Mouse (Mus musculus) CD8-positive naive resting alpha-beta T cell, adult 2 months (primary cell): ENCODE results near the gene Alcam.
A peak's percentile ranks its signal among the peaks of the same experiment; 100 is the strongest.

ENCODE experiments used
- DNase-seq, 2 experiments: peaks; one replicate each; pipeline ENCODE4 v3.0.0; 2022; ENCODE audit warnings: low read depth in 2 of 2, low spot score in 2 of 2

The Alcam gene

DNA sequence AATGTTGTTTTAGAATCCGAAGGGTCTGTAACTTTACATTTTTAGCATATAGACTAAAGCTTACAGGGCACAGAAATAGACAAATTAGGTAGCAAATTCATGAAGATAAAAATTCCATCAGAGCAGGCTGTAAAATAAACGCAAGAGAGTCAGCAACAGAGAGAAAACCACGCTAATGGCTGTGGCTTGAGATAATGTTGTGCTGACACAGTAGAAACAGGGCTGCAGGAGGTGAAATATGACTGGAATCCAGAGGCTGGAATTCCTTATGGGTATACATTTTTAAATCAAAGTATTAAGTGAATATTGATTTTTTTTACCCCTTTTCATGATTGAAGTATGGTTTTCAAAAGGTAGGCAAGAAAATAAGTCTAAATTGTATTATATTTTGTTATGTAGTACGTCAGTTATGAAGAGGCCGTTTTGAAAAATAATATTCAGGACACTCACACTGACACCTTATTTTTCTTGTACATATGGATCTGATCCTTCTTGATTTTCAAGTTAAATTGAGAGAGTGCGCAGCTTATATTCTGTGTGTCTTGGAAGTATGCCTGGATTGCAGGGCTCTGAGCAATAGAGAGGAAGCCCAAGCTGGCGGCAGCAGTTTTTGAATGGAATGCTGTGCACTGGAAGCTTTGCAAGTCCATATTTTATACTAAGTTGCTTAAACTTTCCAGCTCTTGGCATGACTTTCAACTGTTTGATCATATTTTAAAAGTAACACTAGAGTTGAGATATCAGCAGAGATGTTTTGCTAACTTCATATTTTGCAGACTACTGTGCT, 74.9 kb downstream of the Alcam start:
- no peak for DNase-seq

DNA sequence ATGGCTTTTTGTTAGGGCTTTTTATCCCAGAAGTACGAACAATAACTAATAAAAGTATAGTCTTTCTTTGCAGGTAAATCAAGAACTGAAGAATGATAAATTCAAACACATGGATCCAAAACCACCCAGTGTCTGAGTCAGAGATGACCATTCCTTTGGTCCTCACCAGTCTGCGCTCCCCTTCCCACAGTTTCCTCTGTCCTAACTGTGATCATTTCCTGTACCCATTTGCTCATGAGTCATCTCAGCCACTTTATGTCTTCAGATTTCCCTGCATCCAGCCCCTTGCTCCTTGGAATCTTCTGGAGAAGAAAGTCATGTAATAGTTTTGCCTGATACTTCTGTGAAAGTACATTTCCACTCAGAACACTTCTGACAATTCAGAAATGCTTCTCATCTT, 77.0 kb downstream of the Alcam start:
- DNase-seq: no peak

DNA sequence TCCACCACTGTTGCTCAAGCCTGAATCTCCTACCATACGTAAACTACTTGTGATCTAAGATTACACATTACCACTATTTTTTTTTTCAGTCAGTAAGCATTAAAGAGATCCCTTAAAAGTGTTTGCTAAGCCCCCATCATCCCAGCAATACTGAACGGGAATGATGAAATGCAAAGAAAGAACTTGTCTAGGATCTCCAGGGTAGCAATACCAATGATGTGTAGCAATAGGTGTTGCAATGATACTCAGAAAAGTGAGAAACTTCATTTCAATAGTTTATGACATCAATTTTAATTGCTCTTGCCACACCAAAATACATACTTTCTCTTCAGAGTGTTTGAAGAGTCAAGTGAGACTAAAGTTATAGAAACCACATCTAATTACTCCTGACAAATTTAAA, 81.9 kb downstream of the Alcam start:
- no peak for DNase-seq

DNA sequence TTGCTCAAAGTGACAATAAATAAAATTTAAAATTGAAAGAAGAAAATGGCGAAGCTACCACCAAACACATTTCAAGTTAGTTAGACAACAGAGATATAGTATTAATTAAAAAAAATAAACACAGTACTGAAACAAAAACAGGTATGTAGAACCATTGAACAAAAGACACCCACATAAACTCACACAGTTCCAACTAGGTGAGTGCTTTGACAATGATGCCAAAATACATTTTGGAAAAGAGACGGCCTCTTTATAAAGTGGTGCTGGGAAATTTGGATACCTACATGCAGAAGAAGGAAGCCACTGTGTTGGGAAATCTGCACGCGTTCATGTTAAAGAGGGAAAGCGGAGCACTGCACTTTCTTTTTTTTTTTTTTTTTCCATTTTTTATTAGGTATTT, 85.4 kb downstream of the Alcam start:
- no peak for DNase-seq

DNA sequence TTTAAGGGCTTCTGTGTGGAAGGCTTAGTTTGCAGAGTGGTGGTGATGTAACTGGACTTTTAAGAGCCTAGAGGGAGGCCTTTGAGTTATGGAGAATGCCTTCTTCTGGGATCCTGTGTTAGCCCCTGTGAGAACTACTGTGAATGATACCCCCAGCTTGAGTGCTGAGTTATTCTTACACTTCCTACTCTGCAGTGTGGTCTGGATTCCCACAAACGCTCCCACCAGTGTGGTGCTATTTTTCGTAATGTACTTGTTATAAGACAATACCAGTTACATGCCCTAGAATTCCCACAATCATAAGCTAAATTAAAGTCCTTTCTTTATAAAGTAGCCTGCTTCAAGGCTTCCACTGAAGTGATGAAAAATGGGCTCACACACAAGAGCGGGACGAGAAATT, 87.0 kb downstream of the Alcam start:
- DNase-seq: no peak

DNA sequence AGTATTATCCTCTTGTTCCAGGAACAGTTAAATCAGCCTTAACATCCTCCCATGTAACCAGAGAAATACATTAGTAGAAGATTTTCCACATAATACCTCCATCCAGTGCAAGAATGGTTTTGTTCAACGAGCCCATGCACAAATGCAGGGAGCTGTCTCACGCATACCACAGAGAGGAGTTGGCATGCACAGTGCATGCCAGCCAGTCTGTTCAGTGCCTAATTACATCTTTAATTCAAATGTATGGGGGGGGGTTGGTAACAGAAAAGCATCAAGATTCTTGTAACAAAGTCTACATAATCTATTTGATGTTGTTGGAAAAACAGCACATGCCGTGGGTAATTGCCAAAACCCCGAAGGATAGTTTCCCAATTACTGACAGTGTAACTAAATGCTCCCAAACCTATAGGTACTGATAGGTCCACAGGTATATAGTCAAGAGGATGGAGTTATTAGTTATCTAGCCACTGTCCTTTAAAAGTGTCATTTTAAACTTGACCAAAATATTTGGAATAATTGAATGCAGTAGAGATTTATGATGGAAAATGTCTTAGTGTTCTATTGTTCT, 89.8 kb downstream of the Alcam start:
- DNase-seq: no peak

DNA sequence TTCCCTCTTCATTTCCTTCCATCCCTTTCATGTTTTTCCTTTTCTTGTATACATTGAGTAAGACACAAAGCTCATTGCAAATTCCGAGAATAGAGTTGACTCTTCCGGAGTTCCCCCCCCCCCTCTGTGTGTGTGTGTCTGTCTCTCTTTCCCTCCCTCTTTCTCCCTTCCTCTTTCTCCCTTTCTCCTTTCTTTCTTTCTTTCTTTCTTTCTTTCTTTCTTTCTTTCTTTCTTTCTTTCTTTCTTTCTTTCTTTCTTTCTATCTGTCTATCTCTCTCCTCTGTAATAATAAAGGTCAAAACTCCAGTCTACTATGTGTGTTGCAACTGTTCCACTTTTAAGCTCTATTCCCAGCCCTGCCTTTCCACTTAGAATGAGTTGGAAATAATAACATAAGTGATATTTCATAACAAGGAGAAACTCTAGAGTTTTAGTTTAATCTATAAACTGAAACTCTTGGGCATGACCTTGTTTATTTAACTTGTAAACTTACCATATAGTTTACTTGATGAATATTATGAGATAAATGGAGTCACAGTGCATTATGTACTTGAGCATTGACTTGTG, 110.3 kb downstream of the Alcam start:
- no peak for DNase-seq

DNA sequence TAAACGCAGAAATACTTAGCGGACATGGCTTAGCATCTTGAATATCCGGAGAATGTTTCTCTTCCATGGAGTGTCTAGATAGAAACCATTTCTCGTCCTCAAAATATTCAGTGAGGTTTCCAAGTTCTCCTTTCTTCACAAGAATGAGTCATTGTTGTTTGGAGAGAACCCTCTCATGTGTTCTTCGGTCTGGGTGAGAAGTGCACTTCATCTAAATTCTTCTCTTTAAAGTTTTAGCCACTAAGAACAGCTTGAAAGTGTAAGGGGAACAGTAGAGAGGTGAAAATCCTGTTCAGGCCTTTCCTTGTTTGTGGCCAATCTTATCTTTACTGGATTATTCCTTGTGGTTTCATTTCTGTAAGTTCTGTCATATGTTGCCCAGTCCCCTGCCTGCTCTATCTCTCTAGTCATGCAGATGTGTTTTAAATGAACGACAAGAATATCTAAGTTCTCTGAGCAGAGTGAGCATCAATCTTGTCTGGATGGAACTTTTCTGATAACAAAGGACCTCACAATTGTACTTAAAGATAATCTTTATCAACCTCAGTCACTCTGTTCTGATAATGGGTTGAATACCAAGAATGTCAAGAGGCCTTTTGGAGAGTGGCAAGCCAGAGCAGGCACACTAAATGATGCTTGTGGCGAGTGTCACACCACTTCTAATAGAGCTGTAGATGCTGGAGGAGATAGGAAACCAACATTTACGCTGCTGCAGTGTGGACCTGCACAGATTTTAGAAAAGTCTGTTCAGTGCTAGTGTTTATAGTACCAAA, 111.0 kb downstream of the Alcam start:
- DNase-seq: no peak

DNA sequence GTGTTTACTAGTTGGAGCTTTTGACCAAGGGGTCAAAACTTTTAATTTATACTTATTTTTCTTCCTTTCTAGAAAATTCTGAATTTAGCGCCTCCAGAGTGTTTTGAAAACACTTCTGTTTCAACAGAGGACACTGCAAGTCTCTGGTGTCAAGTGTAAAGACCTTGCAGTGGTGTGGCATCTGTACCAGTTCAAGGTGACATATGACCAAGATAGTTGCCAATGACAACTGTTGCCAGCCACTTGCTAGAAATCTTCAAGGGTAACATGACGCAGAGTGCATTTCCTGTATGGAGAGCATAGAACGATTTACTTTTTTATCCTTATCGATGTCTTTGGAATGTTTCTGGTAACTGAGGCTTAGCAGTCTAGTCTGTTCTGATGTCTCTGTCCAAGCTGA, 119.8 kb downstream of the Alcam start:
- no peak for DNase-seq

DNA sequence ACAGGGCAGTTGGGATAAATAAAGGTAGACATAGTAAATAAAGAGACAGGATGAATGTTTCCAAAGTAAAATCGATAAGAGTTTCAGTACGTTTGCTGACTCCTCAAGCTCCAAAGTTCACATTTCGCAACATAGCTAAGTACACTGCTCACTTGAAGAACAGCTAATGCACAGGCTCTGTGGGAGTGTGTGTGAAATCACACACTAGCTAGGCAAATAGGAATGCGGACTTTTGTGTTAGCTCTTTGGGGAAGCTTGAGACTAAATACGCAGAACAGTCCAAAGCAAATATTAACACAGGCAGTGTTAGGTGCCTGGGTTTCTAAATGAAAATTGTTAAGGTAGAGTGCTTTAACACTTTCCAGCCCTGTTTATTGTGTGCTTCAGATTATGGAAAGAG, 120.2 kb downstream of the Alcam start:
- DNase-seq: no peak

DNA sequence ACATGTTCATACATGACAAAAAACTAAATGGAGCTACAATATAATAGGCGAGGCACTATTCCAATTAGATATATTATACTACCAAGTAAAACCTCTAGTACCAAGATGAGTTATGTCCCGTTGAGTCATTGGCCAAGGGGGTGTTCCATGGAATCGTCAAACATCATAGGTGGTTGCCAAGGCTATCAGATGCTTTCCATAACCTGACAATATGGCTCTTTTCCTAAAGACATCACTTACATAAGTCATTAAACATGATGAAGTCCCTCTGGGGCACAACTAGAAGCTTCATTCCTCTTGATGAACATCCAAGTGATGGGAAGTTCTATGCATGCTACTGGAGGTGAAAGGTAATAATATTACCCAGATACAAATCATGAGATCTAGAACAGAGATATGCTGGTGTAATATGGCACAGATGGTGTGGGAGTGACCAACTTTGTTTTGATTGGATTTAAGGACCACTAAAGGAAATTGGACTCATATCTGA, 122.5 kb downstream of the Alcam start:
- no peak for DNase-seq

DNA sequence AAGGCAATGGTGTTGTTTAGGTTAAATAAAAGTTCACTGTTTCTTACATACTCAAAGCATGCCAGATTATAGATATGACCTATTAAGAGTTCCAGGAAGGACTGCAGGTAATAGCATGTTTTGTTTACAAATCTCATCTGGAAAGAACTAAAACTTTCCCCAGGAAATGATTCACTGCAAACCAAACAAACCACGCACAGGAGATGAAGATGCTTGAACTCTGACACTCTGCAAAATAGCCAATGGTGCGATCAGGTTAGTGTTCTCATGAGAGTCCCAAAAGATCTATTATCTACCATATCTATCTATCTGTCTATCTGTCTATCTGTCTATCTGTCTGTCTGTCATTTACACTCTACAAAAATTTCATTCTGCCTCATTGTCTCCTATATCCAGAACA, 124.5 kb downstream of the Alcam start:
- DNase-seq: no peak

DNA sequence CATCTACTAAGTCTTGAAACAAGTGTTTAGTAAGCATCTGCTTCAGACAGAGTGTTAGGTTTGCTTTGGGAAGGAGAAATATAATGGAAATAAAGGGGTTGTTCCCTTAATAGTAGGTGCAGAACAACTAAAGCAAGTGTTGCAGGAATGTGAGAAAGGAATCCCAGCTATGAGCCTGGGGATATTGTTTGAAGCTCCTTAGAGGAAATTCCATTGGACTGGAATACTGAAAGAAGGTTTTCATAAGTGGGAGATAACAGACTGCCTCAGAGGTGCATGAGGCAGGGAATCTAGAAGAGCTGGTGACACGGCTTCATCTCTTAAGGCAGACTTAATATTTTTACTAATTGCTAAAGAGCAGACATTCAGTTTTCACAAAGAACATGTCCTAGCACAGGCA, 134.6 kb downstream of the Alcam start:
- DNase-seq: no peak

DNA sequence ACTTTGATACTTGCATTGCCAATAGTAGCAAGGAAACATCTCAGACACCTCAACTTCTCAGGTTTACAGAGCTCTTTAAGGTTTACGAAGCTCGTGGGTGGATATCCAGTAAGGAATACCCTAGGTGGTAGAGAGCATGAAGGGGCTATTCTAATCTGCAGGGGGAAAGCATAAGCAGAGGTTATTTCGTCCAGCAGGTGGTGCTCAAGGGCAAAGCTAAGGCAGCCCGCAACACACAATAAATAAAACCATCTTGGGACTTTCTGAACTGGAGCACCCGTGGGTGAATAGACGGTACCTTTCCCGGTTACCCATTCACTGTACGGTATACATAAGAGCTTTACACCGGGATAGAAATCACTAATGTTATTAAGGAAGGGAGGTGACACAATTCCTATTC, 142.8 kb downstream of the Alcam start:
- peak in 1 of 2 experiments; percentile 26 for DNase-seq

DNA sequence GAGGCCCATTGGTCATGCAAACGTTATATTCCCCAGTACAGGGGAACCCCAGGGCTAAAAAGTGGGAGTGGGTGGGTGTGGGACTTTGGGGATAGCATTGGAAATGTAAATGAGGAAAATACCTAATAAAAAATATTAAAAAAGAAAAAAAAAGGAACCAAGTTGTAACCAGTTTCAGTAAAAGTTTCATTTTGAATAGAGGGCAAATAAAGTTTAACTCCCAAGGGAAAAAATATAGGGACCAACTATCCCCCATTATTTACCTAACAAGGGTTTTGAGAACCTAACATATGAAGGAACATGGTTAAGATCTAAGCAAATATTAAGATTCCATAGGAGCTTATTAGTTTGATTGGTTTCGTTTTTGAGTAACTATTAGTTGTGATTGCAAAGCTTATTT, 146.9 kb downstream of the Alcam start:
- DNase-seq: no peak

DNA sequence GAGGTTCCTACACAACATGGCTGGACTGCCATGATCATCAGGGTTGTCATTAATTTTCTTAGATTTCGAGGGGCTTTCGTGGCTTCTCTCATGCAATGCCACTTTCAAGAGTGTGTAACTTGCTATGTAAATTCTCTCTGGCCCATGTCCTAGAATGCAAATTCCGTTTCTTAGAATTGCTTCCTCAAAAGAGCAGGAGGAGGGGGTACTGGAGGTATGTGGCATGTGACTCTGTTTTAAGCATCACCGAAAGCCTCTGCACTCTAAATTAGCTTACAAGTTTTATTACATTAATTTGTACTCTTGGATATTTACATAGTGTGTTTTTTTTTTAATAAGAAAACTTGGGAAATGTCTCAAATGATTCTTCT, 150.4 kb downstream of the Alcam start:
- no peak for DNase-seq

DNA sequence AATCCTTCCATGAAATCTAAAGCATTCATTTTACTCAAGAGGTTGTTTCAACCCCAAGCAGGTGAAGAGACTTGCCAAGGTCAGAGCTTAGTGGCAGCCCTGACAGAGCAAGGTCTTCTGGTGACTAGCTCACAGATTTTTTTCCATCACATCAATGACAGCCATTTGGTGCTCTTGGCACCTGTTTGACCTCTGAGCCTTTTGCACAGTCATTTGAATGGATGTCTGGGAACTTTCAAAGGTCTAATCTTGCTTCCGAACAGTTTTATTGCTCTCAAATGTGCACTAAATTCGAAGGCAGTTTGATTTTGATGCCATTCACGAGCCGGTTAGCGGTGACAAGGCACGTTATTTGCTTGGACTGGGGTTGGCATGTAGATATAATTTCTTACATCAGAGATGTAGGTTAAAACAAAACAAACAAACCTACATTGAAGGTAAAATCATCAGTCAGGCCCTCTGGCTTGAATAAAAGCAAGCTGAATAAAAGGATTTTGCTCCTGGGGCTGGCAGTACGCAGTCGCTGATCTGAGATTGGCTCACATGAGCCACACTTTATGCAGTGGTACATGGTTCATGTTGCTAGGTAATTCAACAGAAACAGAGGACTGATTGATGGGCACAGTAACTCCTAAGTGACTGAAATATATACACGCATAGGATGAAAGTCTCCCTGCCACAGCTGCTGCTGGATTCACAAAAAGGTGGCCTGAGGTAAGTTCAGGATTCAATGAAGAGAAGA, 150.9 kb downstream of the Alcam start:
- DNase-seq: no peak

DNA sequence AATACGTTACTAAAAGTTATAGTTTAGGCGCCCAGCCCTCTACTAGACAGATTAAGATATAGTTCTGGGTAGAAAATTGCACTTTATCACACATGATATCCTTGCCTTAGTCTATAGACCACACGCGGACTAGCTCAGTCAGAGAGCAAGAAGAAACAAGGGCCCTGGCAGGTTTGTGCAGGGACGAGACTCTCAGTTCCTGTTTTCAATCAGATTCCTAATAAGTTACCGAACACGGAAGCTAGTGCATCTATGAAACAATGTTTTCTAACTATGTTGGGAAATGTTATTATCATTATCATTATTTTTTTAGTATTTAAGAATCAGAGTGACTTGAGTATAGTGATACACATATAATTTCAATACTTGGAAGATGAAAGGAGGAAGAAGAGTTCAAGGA, 152.1 kb downstream of the Alcam start:
- DNase-seq: no peak

DNA sequence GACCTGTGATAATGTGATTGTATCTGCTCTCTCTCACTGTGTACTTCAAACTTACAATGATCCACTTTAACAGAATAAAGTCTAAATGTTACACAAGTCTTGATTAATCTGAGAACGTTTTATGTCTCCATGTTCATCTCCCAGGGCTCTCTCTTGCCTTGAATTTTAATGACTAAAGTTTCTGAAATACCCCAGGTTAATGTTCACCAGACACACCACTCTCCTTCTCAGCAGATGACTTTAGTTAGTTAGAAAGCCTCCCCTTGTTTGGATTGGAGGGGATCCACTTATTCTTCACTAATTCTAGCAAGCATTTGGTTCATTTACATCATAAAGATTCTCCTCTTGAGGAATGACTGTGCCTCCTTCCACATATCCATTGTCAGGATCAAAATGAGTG, 157.5 kb downstream of the Alcam start:
- DNase-seq: no peak

DNA sequence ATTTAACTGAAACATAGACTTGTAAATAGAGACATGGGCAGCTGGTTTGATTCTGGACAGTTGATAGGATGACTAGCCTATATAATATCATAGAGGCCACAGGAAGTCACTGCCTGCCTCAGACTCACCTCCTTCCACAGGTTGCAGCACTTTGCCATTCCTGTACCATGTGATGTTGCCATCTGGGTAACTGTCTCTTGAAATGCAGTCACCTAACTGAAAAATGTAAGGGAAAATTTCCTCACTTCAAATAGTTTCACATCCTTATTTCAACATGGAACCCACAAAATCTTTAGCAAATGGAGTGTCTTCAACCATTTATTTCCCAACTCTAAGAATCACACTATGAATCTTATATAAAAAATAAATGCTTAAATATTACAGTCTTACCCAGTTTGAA, 158.3 kb downstream of the Alcam start:
- DNase-seq: no peak

DNA sequence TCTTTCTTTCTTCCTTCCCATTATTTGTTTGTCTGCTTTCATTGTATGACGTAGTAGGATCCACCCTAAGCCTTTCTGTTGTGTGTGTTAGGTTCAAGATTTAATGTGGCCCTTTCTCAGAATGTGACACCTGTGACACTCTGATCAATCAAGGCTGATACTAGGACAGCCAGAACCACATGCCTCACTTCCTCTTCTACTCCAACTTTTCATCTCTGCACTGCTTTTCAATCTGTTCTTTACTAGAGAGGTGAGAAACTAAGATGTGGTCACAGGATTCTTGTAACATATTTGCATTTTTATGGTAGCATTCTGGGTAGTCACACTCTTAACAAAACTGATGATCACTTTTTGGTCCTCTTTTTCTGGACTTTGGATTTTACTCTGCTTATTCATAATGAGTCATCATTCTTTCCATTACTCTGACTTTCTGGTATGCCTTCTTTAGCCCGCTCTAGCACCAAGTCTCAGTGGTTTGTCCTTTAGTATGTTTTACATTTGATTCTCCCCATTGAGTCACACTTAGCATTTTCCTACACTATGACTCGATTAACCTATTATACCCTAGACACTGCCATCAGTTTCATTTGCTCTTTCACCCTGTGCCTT, 161.3 kb downstream of the Alcam start:
- DNase-seq: no peak
